Mouse (Mus musculus) right cerebral cortex, postnatal 25 days (tissue): ENCODE measurements around the gene Fam81b.
"Not testable (repeated sequence)": the region's sequence is repeated elsewhere in the genome, so short reads cannot be mapped to it uniquely, and the experiment has no call there.

Source experiments
- DNase-seq: peaks from one replicate; pipeline ENCODE4 v3.0.0; 2022

The Fam81b gene

DNA sequence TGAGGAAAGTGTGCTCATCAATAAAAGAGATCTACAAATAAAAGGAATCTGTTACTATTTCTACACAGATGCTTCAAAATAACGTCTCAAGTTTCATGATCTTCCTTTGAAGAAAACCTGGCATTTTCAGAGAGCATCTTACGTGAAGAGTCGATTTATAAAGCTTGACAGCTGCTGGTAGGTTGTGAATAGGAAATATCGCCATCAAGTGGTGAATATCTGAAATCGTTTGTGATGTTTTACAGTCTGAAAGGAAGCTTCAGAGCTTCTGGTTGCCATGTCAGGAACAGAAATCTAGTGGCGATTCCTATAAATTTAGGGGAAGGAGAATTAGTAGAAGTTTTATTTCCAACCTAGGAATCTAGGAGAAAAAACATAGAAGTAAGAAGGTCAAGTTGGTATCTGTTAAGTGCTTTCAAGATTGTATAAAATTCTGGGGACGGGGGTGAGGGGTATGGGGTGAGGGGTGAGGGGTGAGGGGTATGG lies at the start of gene Fam81b:
Gene Fam81b (minus strand): TSS at position 436 of the 486 bp plus-strand sequence.
- DNase-seq, result no peak

DNA sequence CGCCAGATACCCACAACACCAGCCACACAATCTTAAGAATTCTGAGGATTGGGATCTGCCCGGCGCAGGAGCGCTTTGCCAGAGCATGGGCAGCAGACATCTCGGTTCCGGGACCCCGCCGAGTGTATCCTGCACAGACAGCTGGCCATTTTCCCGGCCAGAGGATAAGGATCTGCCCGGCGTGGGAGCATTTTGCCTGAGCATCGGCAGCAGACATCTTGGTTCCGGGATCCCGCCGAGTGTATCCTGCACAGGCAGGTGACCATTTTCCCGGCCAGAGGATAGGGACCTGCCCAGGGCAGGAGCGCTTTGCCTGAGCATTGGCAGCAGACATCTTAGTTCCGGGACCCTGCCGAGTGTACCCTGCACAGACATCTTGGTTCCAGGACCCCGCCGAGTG lies 41.1 kb upstream of the Fam81b start:
- DNase-seq, result not testable (repeated sequence)

DNA sequence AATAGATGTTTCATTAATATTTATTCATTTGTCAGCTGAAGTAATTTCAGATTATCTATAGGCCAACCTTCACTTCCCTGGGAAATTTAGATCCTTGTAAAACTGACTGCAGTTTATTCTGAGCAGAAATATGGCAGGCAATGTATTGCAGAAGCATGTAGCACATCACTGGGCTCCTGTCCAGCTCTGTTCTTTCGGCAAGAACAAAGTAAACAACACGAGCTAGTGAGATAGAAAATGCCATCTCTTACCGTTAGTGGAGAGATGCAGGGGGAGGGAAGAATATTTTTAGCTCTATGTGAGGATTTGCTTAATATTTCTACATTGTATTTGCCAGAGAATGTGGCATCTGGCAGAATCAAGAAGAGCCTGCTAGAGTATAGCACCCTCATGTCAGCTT lies 13.8 kb upstream of the Fam81b start:
- DNase-seq, result peak; percentile 51

DNA sequence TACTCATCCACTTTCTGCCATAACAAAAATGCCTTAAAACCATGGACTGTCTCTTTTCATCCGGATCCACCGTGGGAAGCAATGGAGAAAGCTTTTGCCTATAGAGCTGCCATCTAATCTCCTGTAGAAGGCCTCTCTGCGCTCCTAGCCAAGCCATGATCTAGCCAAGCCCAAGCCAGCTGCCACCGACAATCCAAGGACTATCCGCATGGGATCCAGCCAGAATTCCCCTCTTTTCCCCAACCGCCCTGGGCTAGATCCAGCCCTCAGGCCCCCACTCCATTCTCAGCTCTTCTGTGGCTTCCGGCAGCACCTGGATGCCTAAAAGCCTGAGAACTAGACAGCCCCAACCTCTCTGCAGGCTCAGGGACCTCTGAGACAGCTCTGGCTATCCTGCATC lies 6.7 kb upstream of the Fam81b start:
- DNase-seq, result no peak

DNA sequence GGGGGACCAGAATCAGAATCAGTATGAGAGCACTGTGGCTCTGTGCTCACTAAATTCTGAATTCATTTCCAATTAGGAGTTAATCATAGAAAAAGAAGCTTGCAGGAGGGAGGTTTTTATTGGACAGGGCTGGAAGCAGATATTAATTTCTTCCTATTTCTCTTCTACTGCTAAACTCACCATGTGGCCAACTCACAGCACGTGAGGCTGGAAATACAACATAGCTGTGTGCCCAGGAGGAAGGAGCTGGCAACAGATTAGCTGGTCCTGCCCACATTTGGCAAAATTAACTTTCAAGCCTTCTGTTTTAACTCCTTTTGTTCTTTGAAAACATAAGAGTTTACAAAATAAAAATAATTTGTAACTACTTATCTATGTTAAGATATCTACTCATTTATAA lies 3.9 kb upstream of the Fam81b start:
- no peak for DNase-seq

DNA sequence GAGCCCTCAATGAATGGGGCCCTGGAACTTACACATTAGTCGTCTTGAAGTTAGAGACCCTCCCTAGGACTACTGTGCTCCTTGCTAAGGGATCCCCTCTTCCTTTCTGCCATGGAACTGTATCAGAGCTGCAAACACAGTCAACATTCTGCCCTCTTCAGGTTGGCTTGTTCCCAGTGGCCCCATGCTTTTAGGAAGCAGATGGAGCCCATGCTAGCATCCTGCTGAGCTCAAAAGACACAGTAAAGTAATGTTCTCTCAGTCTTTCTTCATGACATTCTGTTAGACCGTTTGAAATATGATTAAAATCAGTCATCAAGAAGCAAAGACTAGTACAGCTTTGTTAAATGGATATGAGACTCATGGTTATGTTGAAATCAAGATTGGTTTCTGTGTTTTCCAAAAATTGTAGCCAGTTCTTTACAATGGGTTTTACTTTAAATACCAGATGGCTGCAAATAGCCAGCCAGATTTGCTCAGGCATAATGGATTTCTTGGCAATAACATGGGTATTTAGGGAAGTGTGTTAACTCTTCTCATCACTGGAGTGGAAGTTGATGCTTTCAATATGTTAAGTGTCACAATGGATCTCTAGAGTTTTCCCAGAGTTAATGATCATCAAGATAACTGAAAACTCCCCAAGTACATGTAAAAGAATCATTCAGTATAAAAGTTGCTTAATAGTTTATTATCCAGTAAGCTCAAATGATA lies 938 bp upstream of the Fam81b start:
- DNase-seq, result no peak

DNA sequence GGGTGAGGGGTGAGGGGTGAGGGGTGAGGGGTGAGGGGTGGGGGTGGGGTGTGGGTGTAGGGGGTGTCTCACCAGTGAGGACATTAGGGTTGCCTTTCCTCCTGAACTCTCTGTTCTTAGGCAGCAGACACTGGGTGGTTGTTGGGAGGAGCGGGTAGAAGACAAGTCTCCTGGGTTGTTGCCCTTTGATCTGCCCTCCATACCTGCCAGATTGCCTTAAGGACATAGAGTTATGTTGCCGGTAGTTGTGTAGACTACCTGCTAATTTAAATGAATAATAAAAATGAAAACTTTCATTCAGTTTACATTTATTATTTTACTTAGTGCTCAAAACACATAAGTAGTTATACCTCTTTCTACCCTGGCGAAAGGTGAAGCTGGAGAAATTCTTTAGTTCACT lies 369 bp upstream of the Fam81b start:
- no peak for DNase-seq

DNA sequence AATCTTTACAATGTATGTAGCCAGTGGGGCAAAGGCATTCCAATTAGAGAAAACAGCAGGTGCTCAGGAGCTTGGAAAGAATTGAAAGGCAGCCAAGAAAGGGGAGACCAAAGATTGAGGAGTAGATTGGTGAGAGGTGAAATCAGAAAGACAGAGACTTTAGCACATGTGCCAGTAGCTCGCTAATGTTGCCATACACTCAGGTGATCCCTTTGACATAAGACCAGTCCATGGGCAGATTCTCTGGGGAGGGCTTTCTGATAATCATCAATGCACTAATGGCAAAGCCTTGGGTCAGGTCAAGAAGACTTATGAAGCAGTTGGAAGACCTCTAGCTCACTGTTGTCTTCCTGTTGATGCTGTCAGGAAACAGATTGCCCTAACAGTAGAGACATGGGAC lies 671 bp downstream of the Fam81b start:
- DNase-seq, result no peak

DNA sequence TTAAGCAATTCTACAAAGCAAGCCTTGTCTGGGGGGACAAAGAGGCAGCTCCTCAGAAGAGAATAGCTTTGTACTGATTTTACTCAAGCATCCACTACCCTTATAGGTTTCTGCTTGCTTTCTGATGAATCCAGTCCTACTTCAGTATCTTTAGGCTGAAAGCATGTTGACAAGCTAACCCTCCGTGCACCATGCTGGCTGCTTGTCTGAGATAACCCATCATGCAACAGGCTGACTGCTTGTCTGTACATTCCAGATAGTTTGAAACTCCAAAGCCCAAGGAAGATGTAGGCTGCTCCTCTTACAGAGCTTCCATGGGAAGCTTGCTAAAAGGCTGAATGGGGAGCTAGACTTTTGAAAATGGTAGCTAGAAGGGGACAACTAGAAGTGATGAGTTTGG lies 1.7 kb downstream of the Fam81b start:
- no peak for DNase-seq

DNA sequence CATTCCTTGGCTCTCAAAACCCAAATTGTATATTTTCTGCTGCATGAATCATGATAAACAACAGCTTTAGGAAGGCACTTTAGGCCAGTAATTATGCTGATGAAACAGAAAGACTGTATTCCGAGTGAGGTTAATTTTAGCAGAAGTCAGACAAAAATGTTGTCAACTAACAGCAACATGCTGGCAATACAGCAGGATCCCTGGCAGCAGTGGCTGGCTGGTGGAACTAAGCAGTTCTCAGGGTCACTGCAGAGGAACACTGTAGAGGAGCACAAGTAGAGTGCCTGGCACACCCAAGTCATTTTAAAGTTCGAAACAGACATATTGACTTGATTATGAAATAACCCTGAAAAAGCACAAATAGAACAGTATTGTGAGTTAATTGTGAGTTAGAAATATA lies 2.8 kb downstream of the Fam81b start:
- no peak for DNase-seq

DNA sequence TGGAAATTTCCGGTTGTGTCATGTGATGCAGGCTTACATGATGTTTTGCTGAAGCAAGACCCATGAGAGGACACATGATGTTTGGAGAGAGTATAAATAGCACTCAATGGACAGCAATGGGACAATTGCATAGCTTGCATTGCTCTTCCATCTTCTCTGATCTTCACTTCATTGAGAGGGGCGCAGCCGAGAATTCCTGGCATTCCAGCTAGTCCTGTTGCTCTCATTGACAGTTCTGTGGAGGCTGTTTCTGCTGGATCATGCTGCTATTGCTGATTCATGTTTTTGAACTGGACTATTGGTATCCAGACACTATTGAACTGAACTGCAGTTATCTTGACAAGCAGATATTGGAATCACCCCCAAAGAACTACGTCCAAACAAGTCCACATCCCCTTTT lies 12.8 kb downstream of the Fam81b start:
- no peak for DNase-seq

DNA sequence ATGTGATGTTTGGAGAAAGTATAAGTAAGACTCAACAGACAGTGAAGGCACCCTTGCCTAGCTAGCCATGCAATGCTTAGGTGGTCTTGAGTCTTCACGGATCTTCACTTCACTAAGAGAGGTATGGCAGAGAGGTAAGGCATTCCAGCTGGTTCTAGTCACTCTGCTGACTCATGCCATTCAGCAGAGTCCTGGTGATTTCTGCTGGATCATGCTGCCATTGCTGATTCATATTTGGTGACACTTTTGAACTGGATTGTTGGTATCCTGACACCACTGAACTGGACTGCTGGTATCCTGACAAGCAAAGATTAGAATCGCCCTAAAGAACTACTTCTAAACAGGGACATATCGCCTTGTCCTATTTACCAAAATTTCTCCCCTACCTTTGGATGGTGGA lies 20.3 kb downstream of the Fam81b start:
- no peak for DNase-seq

DNA sequence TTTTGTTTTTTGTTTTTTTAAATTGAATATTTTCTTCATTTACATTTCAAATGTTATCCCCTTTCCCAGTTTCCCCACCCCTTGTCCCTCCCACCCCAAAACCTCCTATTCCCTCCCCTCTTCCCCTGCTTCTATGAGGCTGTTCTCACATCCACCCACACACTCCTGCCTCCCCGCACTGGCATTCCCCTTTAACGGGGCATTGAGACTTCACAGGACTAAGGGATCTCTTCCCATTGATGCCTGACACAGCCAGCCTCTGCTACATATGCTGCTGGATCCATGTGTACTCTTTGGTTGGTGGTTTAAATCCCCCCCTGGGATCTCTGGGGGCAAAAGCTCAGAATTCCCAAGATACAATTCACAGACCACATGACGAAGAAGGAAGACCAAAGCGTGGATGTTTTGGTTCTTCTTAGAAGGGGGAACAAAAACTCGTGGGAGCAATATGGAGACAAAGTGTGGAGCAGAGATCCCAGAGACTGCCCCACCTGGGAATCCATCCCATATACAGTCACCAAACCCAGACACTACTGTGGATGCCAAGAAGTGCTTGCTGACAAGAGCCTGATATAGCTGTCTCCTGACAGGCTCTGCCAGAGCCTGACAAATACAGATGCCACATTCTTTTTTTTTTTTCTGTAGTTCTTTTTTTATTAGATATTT lies 40.4 kb downstream of the Fam81b start:
- no peak for DNase-seq

DNA sequence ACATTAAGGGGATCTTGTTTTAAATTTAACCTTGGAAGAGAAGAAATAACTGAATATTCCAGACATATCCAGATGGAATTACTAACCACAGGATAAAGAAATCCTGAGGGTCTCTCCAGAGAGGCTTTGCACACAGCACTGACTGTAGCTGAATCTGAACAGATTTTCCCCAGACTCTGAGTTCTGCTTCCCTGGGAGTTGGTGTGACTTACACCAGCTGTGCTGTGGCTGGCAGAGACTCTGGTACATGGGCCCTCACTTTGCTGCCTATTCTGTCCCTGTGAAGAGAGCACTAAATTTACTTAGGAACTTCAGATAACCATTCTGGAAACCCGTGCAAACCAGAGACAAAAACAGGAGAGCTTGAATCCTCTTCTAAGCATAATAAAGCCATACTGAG lies 46.1 kb downstream of the Fam81b start:
- peak; percentile 72 for DNase-seq

DNA sequence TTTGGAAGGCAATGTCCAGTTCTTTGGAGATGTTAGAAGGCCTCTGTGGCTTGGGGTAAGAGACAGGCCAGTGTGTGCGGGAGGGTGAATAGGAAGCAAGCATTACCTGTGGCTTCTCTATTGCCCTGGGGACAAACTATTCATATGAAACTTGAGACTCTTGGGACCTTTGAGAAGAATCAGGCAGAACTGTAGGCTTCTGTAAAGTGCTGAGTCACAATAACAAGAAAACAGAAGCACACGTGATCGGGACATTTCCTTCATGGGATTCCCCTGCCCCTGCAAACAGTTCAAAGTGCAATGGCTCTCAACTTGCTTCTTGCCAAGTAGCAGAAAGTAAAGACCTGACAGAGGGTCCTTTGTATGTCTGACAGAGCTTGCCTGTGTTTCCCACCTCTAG lies 48.5 kb downstream of the Fam81b start:
- no peak for DNase-seq

DNA sequence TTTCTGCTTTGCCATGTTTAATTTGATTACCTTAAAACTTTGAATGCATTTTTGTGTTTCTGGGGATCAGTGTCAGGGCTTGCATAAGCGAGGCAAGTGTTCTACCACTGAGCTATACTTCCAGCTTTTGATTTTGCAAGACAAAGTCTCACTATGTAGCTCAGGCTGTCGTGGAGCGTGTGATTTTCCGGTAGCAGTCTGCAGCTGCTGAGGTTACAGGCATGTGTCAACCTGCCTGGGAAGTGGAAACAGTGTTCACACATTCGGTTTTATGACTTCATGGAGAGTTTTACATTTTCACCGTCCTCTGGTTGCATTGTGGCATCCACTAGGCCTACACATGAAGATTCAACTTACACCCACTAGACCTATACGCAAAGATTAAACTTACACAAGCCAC lies 54.8 kb downstream of the Fam81b start:
- DNase-seq, result no peak

DNA sequence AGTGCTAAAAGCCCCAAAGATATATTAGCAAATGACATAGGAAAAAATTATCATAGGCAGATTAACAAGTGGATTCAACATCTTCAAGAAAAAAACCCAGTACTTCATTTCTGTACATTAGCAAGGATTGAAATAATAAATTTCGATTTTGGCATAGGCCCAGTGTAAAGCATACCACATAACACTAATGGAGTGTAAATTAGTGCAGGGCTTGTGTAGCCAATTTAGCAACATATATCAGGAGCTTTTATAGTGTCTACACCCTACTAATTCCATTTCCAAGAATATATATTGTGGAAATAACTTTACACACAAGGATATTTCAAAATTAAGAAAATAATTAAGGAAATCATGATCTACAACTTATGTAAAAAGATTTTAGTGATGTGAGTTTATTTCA lies 55.8 kb downstream of the Fam81b start:
- DNase-seq, result no peak

DNA sequence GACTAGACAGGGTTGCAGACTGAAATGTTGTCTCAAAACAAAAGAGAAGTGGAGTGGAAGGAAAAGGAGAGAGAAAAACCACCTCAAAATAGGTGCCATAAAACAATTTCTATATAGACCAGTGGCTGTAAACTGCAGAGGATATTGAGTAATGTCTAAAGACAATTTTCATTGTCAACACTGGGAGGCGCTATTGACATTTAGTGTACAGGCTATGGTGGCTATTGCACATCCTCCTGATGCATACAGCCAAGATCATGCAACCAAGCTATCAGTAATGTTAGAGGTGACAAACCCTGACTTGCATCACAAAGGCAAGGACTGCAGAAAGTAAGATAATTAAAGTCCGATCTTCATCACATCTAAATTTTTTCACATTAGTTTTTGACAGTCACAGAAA lies 89.5 kb downstream of the Fam81b start:
- DNase-seq, result no peak

DNA sequence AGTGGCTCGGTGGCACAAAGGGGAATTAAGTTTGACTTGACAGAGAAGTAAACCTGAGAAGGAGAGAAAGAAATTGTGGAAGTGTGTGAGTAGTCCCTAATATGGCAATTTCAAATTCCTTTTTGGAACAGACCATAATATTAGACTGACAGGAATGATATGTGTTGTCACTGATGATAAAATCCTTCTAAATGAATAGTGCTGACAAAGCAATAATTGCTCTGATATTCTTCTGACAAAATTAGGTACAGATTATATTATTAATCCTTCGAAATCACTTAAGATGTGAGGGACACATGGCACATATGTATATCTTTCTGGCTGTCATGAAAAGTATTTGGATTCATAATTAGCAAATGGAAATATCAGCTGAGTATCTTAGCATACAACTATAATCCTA lies 89.9 kb downstream of the Fam81b start:
- DNase-seq, result no peak

DNA sequence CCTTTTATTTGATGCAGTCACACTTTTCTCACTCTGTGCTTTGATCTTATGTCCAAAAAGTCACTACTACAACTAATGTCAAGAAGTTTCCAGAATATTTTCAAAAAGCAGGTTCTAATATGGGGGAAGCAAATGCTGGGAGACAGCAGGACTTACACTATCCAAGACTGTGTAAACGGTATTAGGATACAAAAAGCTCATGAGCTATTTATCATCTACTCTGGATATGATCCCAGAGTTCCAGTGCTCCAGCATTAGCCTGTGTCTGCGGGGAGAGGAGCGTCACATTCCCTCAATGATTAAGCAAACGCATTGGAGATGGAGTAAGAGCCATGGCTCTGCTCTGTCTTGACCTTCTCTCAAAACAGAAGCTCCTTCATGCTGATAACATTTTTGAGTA lies 104.9 kb downstream of the Fam81b start:
- no peak for DNase-seq

DNA sequence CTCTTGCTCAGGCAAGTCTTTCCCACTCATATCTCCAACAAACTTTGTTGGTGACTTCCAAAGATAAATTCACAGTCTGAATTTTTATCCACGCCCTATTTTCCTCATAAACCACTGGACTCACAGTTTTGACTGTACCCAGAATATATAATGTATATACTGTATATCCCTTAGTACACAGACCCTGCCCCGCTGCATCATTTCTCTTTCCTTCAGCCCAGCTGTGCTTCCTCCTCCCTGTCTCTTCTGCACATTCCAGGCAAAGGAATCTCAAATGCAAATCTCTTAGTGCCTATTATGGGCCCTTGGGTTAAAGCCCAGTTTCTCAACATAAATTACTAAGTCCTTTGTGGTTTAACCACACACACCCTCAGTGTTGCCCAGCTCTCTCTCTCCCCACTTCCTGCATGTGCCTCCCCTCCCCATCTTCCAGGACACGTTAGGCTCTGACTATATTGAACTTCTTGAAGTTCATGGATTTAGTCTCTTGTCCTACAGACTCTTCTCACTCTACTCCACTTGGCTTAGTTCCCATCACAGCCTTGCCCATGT lies 107.5 kb downstream of the Fam81b start:
- no peak for DNase-seq

DNA sequence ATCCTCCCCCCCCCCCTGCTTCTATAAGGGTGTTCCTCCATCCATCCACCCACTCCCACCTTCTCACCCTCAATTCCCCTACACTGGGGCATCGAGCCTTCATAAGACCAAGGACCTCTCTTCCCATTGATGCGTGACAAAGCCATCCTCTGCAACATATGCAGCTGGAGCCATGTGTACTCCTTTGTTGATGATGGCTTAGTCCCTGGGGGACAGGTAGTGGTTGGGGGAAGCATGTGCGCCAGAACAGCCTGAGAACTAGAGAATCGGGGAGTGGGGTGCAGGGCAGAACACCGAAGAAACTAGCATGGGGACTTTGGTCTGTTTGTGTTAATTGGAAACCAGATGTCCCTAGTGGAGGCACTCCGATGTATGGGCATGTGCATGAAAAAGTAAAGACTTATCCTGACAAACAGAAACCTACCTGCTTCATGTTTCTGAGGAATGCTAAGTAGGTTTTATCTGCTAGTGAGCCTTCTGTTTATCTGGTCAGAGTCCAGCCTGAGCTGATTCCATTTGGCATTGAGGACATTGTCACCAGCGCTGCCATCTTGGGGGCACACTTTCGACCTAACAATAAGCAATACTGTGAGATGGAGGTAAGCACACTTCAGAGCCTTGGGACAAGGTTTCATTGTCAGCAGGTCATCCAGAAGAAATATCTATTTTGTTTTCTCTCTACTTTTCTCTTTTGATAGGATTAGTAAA lies 109.3 kb downstream of the Fam81b start:
- DNase-seq, result no peak

DNA sequence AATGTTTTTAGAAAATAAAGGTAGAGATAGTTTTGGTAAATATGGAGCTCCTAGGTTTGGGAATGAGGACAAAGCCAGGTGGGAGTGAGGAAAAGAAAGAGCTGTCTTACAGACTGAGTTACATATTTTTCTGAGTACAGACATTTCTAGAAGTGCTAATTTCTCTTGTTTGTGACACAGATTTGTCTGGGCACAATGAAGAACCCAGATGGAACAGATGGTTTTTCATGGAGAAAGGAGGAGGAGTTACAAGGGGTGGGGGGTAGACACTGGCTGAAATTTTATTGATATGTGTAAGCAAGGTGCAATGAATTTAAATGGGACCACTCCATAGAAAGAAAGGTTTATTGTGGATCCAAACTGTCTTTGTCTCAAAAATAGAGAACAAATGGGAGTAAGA lies 109.9 kb downstream of the Fam81b start:
- no peak for DNase-seq

DNA sequence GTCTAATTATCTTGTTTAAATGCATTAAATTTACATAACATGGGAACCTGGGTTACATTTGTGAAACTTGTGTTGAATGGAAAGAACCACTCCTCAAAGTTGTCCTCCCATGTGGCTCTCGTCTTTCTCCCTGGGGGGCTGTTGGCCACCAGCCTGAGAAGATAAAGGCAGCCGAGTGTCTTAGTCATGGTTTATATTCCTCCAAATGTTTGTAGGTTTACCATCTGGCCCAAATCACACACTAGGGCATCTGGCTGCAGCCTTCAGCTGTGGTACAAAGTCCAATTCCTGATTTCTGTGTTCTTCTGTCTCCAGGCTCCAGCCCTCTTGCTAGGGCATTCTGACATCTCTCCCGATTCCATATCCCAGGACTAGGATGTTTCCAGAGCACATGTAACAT lies 114.6 kb downstream of the Fam81b start:
- DNase-seq, result no peak
